Mouse (Mus musculus) midbrain, embryonic 15.5 days (tissue): ENCODE results near the gene Tln1. TPM values are rescaled to one million over a fixed set of nuclear protein-coding genes. Genes with fewer than 3 reads are reported as not detected.
"Not testable (repeated sequence)": the region's sequence is repeated elsewhere in the genome, so short reads cannot be mapped to it uniquely, and the experiment has no call there.

Experiments used
- ATAC-seq: fragments of 200-750 bp; cut with Nextera tagmentation; replicated peaks from 2 replicates; pipeline ENCODE4 v1.8.0; 2017; ENCODE audit warnings: moderate TSS enrichment
- H3K27ac ChIP-seq: fragments of 300-500 bp; sonication (generic); 2 replicates; pipeline ENCODE4 v1.5.1; 2015; ENCODE audit warnings: mild to moderate bottlenecking, inconsistent platforms
- H3K27me3 ChIP-seq: fragments of 300-500 bp; sonication (generic); replicated peaks from 2 replicates; pipeline ENCODE4 v1.6.1; 2015; ENCODE audit warnings: inconsistent platforms
- H3K36me3 ChIP-seq: fragments of 300-500 bp; sonication (generic); replicated peaks from 2 replicates; pipeline ENCODE4 v1.6.1; 2015; ENCODE audit warnings: inconsistent platforms
- H3K4me1 ChIP-seq: fragments of 300-500 bp; sonication (generic); 2 replicates; pipeline ENCODE4 v1.6.1; 2015; ENCODE audit warnings: inconsistent platforms
- H3K4me2 ChIP-seq: fragments of 300-500 bp; sonication (generic); 2 replicates; pipeline ENCODE4 v1.6.1; 2015; ENCODE audit warnings: inconsistent platforms, mild to moderate bottlenecking, moderate library complexity
- H3K4me3 ChIP-seq: fragments of 300-500 bp; sonication (generic); 2 replicates; pipeline ENCODE4 v1.5.1; 2015; ENCODE audit warnings: mild to moderate bottlenecking, inconsistent platforms
- H3K9ac ChIP-seq: fragments of 300-500 bp; sonication (generic); 2 replicates; pipeline ENCODE4 v1.6.1; 2015; ENCODE audit warnings: mild to moderate bottlenecking, inconsistent platforms
- H3K9me3 ChIP-seq: fragments of 300-500 bp; sonication (generic); 2 replicates; pipeline ENCODE4 v1.6.1; 2016; ENCODE audit warnings: inconsistent platforms
- WGBS: fragments of 180-500 bp; shearing (Covaris S2); methylation state at CpG from one replicate; pipeline ENCODE4 v1.1.7; 2015; ENCODE audit warnings: mixed read lengths; 5-methylcytosine and 5-hydroxymethylcytosine counted together
- polyA plus RNA-seq: library from polyadenylated mRNA; unstranded; fragments of >200 nt; fragmentation: Nextera tagmentation; extraction: Ambion mirVana; gene quantifications from 2 replicates; pipeline ENCODE4 v1.2.1, GENCODE M21; 2015

The Tln1 gene
- polyA plus RNA-seq, result 58.8 and 61.0 TPM in 2 replicates

- ATAC-seq, result peak; percentile 96
- H3K27me3 ChIP-seq, result no peaks in the 10 kb centered on the region
- peak within 1 kb of the TSS; percentile 93 for H3K4me2 ChIP-seq
- H3K4me3 ChIP-seq, result peak within 1 kb of the TSS; percentile 90
- peak within 1 kb of the TSS; percentile 97 for H3K27ac ChIP-seq
- H3K9me3 ChIP-seq, result no peaks in the 10 kb centered on the region
- peak within 1 kb of the TSS; percentile 93 for H3K9ac ChIP-seq
- under 1% methylated on average over 62 of the region's 62 CpGs for WGBS
- peaks cover 25% of the 10 kb centered on the region for H3K36me3 ChIP-seq
- peaks cover 44% of the 10 kb centered on the region for H3K4me1 ChIP-seq
These were observed at the start of gene Tln1, which contains the start of gene Creb3 for GRCm38 (mm10) chr4:43561997-43562768. TSS of gene Tln1 (minus strand) at chr4:43562691. TSS of gene Creb3 (plus strand) at chr4:43562332.

GRCm38 (mm10) chr4:43604751-43605685, 42.5 kb upstream of the Tln1 start:
- ATAC-seq, result no peak
- H3K4me3 ChIP-seq, result no peak overlapping the region
- WGBS, result 80% methylated on average over 9 of the region's 9 CpGs
- no peak overlapping the region for H3K9ac ChIP-seq
- H3K4me1 ChIP-seq, result no peaks in the 10 kb centered on the region
- no peak overlapping the region for H3K4me2 ChIP-seq
- H3K27ac ChIP-seq, result no peak overlapping the region
- no peaks in the 10 kb centered on the region for H3K9me3 ChIP-seq
- no peaks in the 10 kb centered on the region for H3K36me3 ChIP-seq
- no peaks in the 10 kb centered on the region for H3K27me3 ChIP-seq

- no peak overlapping the region for H3K9ac ChIP-seq
- ATAC-seq, result no peak
- no peaks in the 10 kb centered on the region for H3K9me3 ChIP-seq
- H3K27ac ChIP-seq, result no peak overlapping the region
- no peaks in the 10 kb centered on the region for H3K36me3 ChIP-seq
- H3K27me3 ChIP-seq, result no peaks in the 10 kb centered on the region
- WGBS, result 66% methylated on average over 3 of the region's 3 CpGs
- H3K4me1 ChIP-seq, result no peaks in the 10 kb centered on the region
- H3K4me2 ChIP-seq, result no peak overlapping the region
- no peak overlapping the region for H3K4me3 ChIP-seq
These were observed 41.6 kb upstream of the Tln1 start for GRCm38 (mm10) chr4:43604099-43604498.

- 82% methylated on average over 9 of the region's 9 CpGs for WGBS
These were observed 37.9 kb upstream of the Tln1 start for GRCm38 (mm10) chr4:43600195-43600934.

GRCm38 (mm10) chr4:43598650-43599380, 36.3 kb upstream of the Tln1 start:
- no peak for ATAC-seq
- H3K27ac ChIP-seq, result no peak overlapping the region

More at GRCm38 (mm10) chr4:43600195-43600934, 37.9 kb upstream of the Tln1 start:
- H3K9me3 ChIP-seq, result no peaks in the 10 kb centered on the region
- no peak for ATAC-seq
- no peaks in the 10 kb centered on the region for H3K36me3 ChIP-seq
- H3K4me3 ChIP-seq, result no peak overlapping the region
- H3K9ac ChIP-seq, result no peak overlapping the region
- H3K27me3 ChIP-seq, result no peaks in the 10 kb centered on the region
- no peak overlapping the region for H3K27ac ChIP-seq
- H3K4me1 ChIP-seq, result no peaks in the 10 kb centered on the region
- no peak overlapping the region for H3K4me2 ChIP-seq

GRCm38 (mm10) chr4:43598200-43598599, 35.7 kb upstream of the Tln1 start:
- 86% methylated on average over 4 of the region's 4 CpGs for WGBS
- no peak overlapping the region for H3K4me3 ChIP-seq
- no peaks in the 10 kb centered on the region for H3K4me1 ChIP-seq
- no peaks in the 10 kb centered on the region for H3K27me3 ChIP-seq
- no peak overlapping the region for H3K27ac ChIP-seq
- H3K9me3 ChIP-seq, result no peaks in the 10 kb centered on the region
- no peaks in the 10 kb centered on the region for H3K36me3 ChIP-seq
- H3K9ac ChIP-seq, result no peak overlapping the region
- ATAC-seq, result no peak
- H3K4me2 ChIP-seq, result no peak overlapping the region

More at GRCm38 (mm10) chr4:43598650-43599380, 36.3 kb upstream of the Tln1 start:
- no peaks in the 10 kb centered on the region for H3K9me3 ChIP-seq
- no peak overlapping the region for H3K4me3 ChIP-seq
- no peak overlapping the region for H3K9ac ChIP-seq
- 84% methylated on average over 7 of the region's 7 CpGs for WGBS
- no peaks in the 10 kb centered on the region for H3K4me1 ChIP-seq
- no peaks in the 10 kb centered on the region for H3K27me3 ChIP-seq
- H3K36me3 ChIP-seq, result no peaks in the 10 kb centered on the region
- no peak overlapping the region for H3K4me2 ChIP-seq

GRCm38 (mm10) chr4:43596597-43596996, 34.1 kb upstream of the Tln1 start:
- not testable (repeated sequence) for H3K27me3 ChIP-seq, H3K36me3 ChIP-seq, ATAC-seq, H3K4me1 ChIP-seq, H3K9me3 ChIP-seq, H3K4me3 ChIP-seq, H3K27ac ChIP-seq, H3K9ac ChIP-seq, H3K4me2 ChIP-seq
- WGBS, result 92% methylated on average over 2 of the region's 2 CpGs

GRCm38 (mm10) chr4:43593453-43593852, 31.0 kb upstream of the Tln1 start:
- WGBS, result 56% methylated on average over 3 of the region's 3 CpGs
- no peak overlapping the region for H3K9ac ChIP-seq
- no peaks in the 10 kb centered on the region for H3K36me3 ChIP-seq
- ATAC-seq, result no peak
- no peak overlapping the region for H3K27ac ChIP-seq
- no peaks in the 10 kb centered on the region for H3K27me3 ChIP-seq
- H3K4me3 ChIP-seq, result no peak overlapping the region
- no peak overlapping the region for H3K4me2 ChIP-seq
- H3K9me3 ChIP-seq, result no peaks in the 10 kb centered on the region
- H3K4me1 ChIP-seq, result no peaks in the 10 kb centered on the region

- Histone ChIP-seq H3K9me3 (no peaks in the 10 kb centered on the region), H3K4me3 (no peak overlapping the region), H3K27me3 (no peaks in the 10 kb centered on the region), H3K9ac (no peak overlapping the region), H3K27ac (no peak overlapping the region), H3K4me1 (no peaks in the 10 kb centered on the region), H3K36me3 (no peaks in the 10 kb centered on the region), H3K4me2 (no peak overlapping the region)
- no peak for ATAC-seq
- WGBS, result 75% methylated on average over 3 of the region's 3 CpGs
These were observed 29.5 kb upstream of the Tln1 start for GRCm38 (mm10) chr4:43591961-43592360.

GRCm38 (mm10) chr4:43591543-43591942, 29.1 kb upstream of the Tln1 start:
- Histone ChIP-seq H3K9ac (no peak overlapping the region), H3K4me2 (no peak overlapping the region), H3K4me3 (no peak overlapping the region), H3K36me3 (no peaks in the 10 kb centered on the region), H3K27ac (no peak overlapping the region), H3K27me3 (no peaks in the 10 kb centered on the region), H3K4me1 (no peaks in the 10 kb centered on the region), H3K9me3 (no peaks in the 10 kb centered on the region)
- WGBS, result 91% methylated on average over 5 of the region's 5 CpGs
- no peak for ATAC-seq

GRCm38 (mm10) chr4:43587681-43588080, 25.2 kb upstream of the Tln1 start:
- WGBS, result 71% methylated on average over 7 of the region's 7 CpGs
- no peaks in the 10 kb centered on the region for H3K27me3 ChIP-seq
- ATAC-seq, result 0 out of 2 replicates have a peak, but pooled peaks have one; percentile 35
- H3K27ac ChIP-seq, result no peak overlapping the region
- no peaks in the 10 kb centered on the region for H3K4me1 ChIP-seq
- H3K4me3 ChIP-seq, result no peak overlapping the region
- H3K9me3 ChIP-seq, result no peaks in the 10 kb centered on the region
- H3K36me3 ChIP-seq, result peaks cover 10% of the 10 kb centered on the region
- no peak overlapping the region for H3K4me2 ChIP-seq
- no peak overlapping the region for H3K9ac ChIP-seq
